Mouse (Mus musculus) lung, postnatal 0 days (tissue): ENCODE data around the gene Babam2. TPM values are rescaled to one million over a fixed set of nuclear protein-coding genes. Genes with fewer than 3 reads are reported as not detected.

Experiments
- ATAC-seq: fragments of 200-750 bp; cut with Nextera tagmentation; 2 replicates; pipeline ENCODE4 v1.8.0; 2017; ENCODE audit warnings: moderate library complexity
- DNase-seq: peaks from one replicate; pipeline ENCODE4 v3.0.0-alpha.2; 2016; ENCODE audit warnings: low spot score
- H3K27ac ChIP-seq: fragments of 300-500 bp; sonication (generic); 2 replicates; pipeline ENCODE4 v1.5.1; 2014; ENCODE audit warnings: antibody characterized with exemption, mild to moderate bottlenecking, low read length, mixed read lengths
- H3K27me3 ChIP-seq: fragments of 300-500 bp; sonication (generic); replicated peaks from 2 replicates; pipeline ENCODE4 v1.6.1; 2014; ENCODE audit warnings: low read length, mixed read lengths; ENCODE audit not compliant: insufficient read depth
- H3K36me3 ChIP-seq: fragments of 300-500 bp; sonication (generic); 2 replicates; pipeline ENCODE4 v1.6.1; 2014; ENCODE audit warnings: low read length, mixed read lengths; ENCODE audit not compliant: insufficient read depth
- H3K4me1 ChIP-seq: fragments of 300-500 bp; sonication (generic); 2 replicates; pipeline ENCODE4 v1.6.1; 2014; ENCODE audit warnings: antibody characterized with exemption, low read depth, low read length, mixed read lengths; ENCODE audit not compliant: insufficient read depth
- H3K4me2 ChIP-seq: fragments of 300-500 bp; sonication (generic); replicated peaks from 2 replicates; pipeline ENCODE4 v1.6.1; 2014; ENCODE audit warnings: low read depth, mild to moderate bottlenecking, low read length, moderate library complexity, mixed read lengths
- H3K4me3 ChIP-seq: fragments of 300-500 bp; sonication (generic); 2 replicates; pipeline ENCODE4 v1.5.1; 2014; ENCODE audit warnings: low read depth, low read length
- H3K9ac ChIP-seq: fragments of 300-500 bp; sonication (generic); replicated peaks from 2 replicates; pipeline ENCODE4 v1.6.1; 2014; ENCODE audit warnings: low read depth, mild to moderate bottlenecking
- H3K9me3 ChIP-seq: fragments of 300-500 bp; sonication (generic); 2 replicates; pipeline ENCODE4 v1.6.1; 2016; ENCODE audit warnings: low read length, mixed read lengths
- CTCF ChIP-seq: IDR thresholded peaks from 2 replicates; pipeline ENCODE4 v1.5.1; 2016; ENCODE audit warnings: antibody characterized with exemption, mild to moderate bottlenecking
- EP300 ChIP-seq: IDR thresholded peaks from 2 replicates; pipeline ENCODE4 v1.6.1; 2016; ENCODE audit warnings: antibody characterized with exemption, mild to moderate bottlenecking, control low read depth
- WGBS: fragments of 180-500 bp; shearing (Covaris S2); extraction: QIAGEN DNeasy Blood & Tissue Kit; methylation state at CpG from one replicate; pipeline ENCODE4 v1.1.7; 2014; 5-methylcytosine and 5-hydroxymethylcytosine counted together
- polyA plus RNA-seq: library from polyadenylated mRNA; unstranded; fragments of >200 nt; fragmentation: Nextera tagmentation; extraction: Ambion mirVana; gene quantifications from 2 replicates; pipeline ENCODE4 v1.2.1, GENCODE M21; 2015

Babam2 gene
- polyA plus RNA-seq, 1 experiment from 2014 or later: 39.4 TPM

- no peaks in the 10 kb centered on the region for H3K27me3 ChIP-seq
- 65% methylated on average over 8 of the region's 8 CpGs for WGBS
- no peak overlapping the region for H3K27ac ChIP-seq
- no peak for DNase-seq
- no peaks in the 10 kb centered on the region for H3K4me1 ChIP-seq
- no peak overlapping the region for H3K4me3 ChIP-seq
- H3K9ac ChIP-seq: no peak overlapping the region
- no peak for ATAC-seq
- no peaks in the 10 kb centered on the region for H3K9me3 ChIP-seq
- no peak overlapping the region for H3K4me2 ChIP-seq
- no peak for TF ChIP-seq CTCF
- no peak for TF ChIP-seq EP300
- no peaks in the 10 kb centered on the region for H3K36me3 ChIP-seq
Observed at GRCm38 (mm10) chr5:31949389-31949788, 251.9 kb downstream of the Babam2 start.

GRCm38 (mm10) chr5:31950532-31950931, 253.0 kb downstream of the Babam2 start:
- Histone ChIP-seq H3K36me3 (no peaks in the 10 kb centered on the region), H3K27me3 (no peaks in the 10 kb centered on the region), H3K4me3 (no peak overlapping the region), H3K9ac (no peak overlapping the region), H3K4me2 (no peak overlapping the region), H3K9me3 (no peaks in the 10 kb centered on the region), H3K4me1 (no peaks in the 10 kb centered on the region), H3K27ac (no peak overlapping the region)
- WGBS: 88% methylated on average over 4 of the region's 4 CpGs
- DNase-seq (no peak), ATAC-seq (no peak)
- TF ChIP-seq CTCF (no peak), EP300 (no peak)

GRCm38 (mm10) chr5:31955184-31955583, 257.7 kb downstream of the Babam2 start:
- H3K4me3 ChIP-seq: no peak overlapping the region
- H3K27ac ChIP-seq: no peak overlapping the region
- H3K36me3 ChIP-seq: no peaks in the 10 kb centered on the region
- 67% methylated on average over 3 of the region's 3 CpGs for WGBS
- H3K27me3 ChIP-seq: no peaks in the 10 kb centered on the region
- no peak for TF ChIP-seq EP300
- no peak for TF ChIP-seq CTCF
- no peak overlapping the region for H3K9ac ChIP-seq
- no peak overlapping the region for H3K4me2 ChIP-seq
- ATAC-seq (no peak), DNase-seq (no peak)
- no peaks in the 10 kb centered on the region for H3K9me3 ChIP-seq
- H3K4me1 ChIP-seq: no peaks in the 10 kb centered on the region

GRCm38 (mm10) chr5:31956336-31956735, 258.9 kb downstream of the Babam2 start:
- 91% methylated on average over 3 of the region's 3 CpGs for WGBS
- Histone ChIP-seq H3K9me3 (no peaks in the 10 kb centered on the region), H3K4me3 (no peak overlapping the region), H3K4me2 (no peak overlapping the region), H3K9ac (no peak overlapping the region), H3K27me3 (no peaks in the 10 kb centered on the region), H3K36me3 (no peaks in the 10 kb centered on the region), H3K27ac (no peak overlapping the region), H3K4me1 (no peaks in the 10 kb centered on the region)
- ATAC-seq (no peak; the same call in 1 of the 2 replicates), DNase-seq (peak; percentile 43)
- TF ChIP-seq EP300 (peak; percentile 28; the same call in 1 of the 2 replicates), CTCF (no peak)

- TF ChIP-seq CTCF (no peak), EP300 (no peak)
- no peak overlapping the region for H3K27ac ChIP-seq
- H3K4me3 ChIP-seq: no peak overlapping the region
- H3K9ac ChIP-seq: no peak overlapping the region
- no peaks in the 10 kb centered on the region for H3K4me1 ChIP-seq
- H3K9me3 ChIP-seq: no peaks in the 10 kb centered on the region
- H3K27me3 ChIP-seq: no peaks in the 10 kb centered on the region
- ATAC-seq (no peak), DNase-seq (no peak)
- no peak overlapping the region for H3K4me2 ChIP-seq
- WGBS: 88% methylated on average over 8 of the region's 8 CpGs
- no peaks in the 10 kb centered on the region for H3K36me3 ChIP-seq
Observed at GRCm38 (mm10) chr5:31959886-31960285, 262.4 kb downstream of the Babam2 start.

- H3K9ac ChIP-seq: no peak overlapping the region
- no peaks in the 10 kb centered on the region for H3K36me3 ChIP-seq
- ATAC-seq (no peak), DNase-seq (peak; percentile 38)
- no peak overlapping the region for H3K4me3 ChIP-seq
- no peak overlapping the region for H3K27ac ChIP-seq
- no peaks in the 10 kb centered on the region for H3K27me3 ChIP-seq
- TF ChIP-seq CTCF (no peak), EP300 (no peak)
- no peak overlapping the region for H3K4me2 ChIP-seq
- 23% methylated on average over 2 of the region's 2 CpGs for WGBS
- H3K4me1 ChIP-seq: no peaks in the 10 kb centered on the region
- no peaks in the 10 kb centered on the region for H3K9me3 ChIP-seq
Observed at GRCm38 (mm10) chr5:31961423-31961822, 263.9 kb downstream of the Babam2 start.

- WGBS: 85% methylated on average over 3 of the region's 3 CpGs
- no peak for TF ChIP-seq EP300
- TF ChIP-seq CTCF: no peak
- H3K36me3 ChIP-seq: no peaks in the 10 kb centered on the region
Observed at GRCm38 (mm10) chr5:31962346-31962745, 264.9 kb downstream of the Babam2 start.

More at GRCm38 (mm10) chr5:31962346-31962745, 264.9 kb downstream of the Babam2 start:
- H3K9ac ChIP-seq: no peak overlapping the region
- no peak overlapping the region for H3K4me3 ChIP-seq
- no peak for DNase-seq
- no peaks in the 10 kb centered on the region for H3K27me3 ChIP-seq
- no peak overlapping the region for H3K27ac ChIP-seq
- ATAC-seq: no peak
- H3K4me1 ChIP-seq: no peaks in the 10 kb centered on the region
- H3K4me2 ChIP-seq: no peak overlapping the region
- H3K9me3 ChIP-seq: no peaks in the 10 kb centered on the region
